Mouse (Mus musculus) liver, embryonic 12.5 days (tissue): ENCODE measurements around the gene Vsnl1. TPM values are rescaled to one million over a fixed set of nuclear protein-coding genes. Genes with fewer than 3 reads are reported as not detected.

Experiments used
- ATAC-seq: fragments of 200-750 bp; cut with Nextera tagmentation; 2 replicates; pipeline ENCODE4 v1.8.0; 2017; ENCODE audit warnings: moderate number of reproducible peaks, mild to moderate bottlenecking, moderate library complexity
- H3K27ac ChIP-seq: fragments of 300-500 bp; sonication (generic); 2 replicates; pipeline ENCODE4 v1.5.1; 2016; ENCODE audit warnings: mild to moderate bottlenecking
- H3K27me3 ChIP-seq: fragments of 300-500 bp; sonication (generic); replicated peaks from 2 replicates; pipeline ENCODE4 v1.6.1; 2016; ENCODE audit warnings: mild to moderate bottlenecking, moderate library complexity
- H3K36me3 ChIP-seq: fragments of 300-500 bp; sonication (generic); 2 replicates; pipeline ENCODE4 v1.6.1; 2016; ENCODE audit warnings: mild to moderate bottlenecking, moderate library complexity
- H3K4me1 ChIP-seq: fragments of 300-500 bp; sonication (generic); 2 replicates; pipeline ENCODE4 v1.6.1; 2016
- H3K4me2 ChIP-seq: fragments of 300-500 bp; sonication (generic); 2 replicates; pipeline ENCODE4 v1.6.1; 2016; ENCODE audit warnings: mild to moderate bottlenecking, moderate library complexity
- H3K4me3 ChIP-seq: fragments of 300-500 bp; sonication (generic); 2 replicates; pipeline ENCODE4 v1.5.1; 2016; ENCODE audit warnings: mild to moderate bottlenecking, moderate library complexity
- H3K9ac ChIP-seq: fragments of 300-500 bp; sonication (generic); 2 replicates; pipeline ENCODE4 v1.6.1; 2016; ENCODE audit warnings: mild to moderate bottlenecking, moderate library complexity
- H3K9me3 ChIP-seq: fragments of 300-500 bp; sonication (generic); replicated peaks from 2 replicates; pipeline ENCODE4 v1.6.1; 2016; ENCODE audit warnings: mild to moderate bottlenecking, moderate library complexity
- WGBS: fragments of 180-500 bp; shearing (Covaris S2); methylation state at CpG from one replicate; pipeline ENCODE4 v1.1.7; 2016; ENCODE audit not compliant: insufficient replicate concordance; 5-methylcytosine and 5-hydroxymethylcytosine counted together
- polyA plus RNA-seq: library from polyadenylated mRNA; unstranded; fragments of >200 nt; fragmentation: Nextera tagmentation; extraction: Ambion mirVana; gene quantifications from 2 replicates; pipeline ENCODE4 v1.2.1, GENCODE M21; 2016

Vsnl1 gene
- polyA plus RNA-seq, 1 experiment from 2014 or later: 0.14 TPM

DNA sequence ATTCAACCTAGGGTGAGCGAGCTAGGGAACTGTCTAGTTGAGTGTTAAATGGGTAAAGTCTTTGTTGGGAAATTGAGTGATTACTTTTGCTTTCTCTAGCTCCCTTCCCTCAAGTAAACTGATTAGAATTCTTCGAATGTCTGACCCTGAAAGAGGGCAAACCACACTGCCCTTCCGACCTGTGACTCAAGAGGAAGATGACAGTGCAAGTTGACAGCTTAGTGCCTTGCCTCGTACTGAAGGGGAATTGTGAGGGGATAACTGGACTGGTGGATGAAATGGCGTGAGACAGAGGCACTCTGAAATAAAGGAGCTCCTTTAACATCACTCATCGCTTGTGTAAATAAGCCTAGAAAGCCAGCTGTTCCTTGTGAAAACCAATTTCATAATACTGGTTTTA, 118.7 kb downstream of the Vsnl1 start:
- Histone ChIP-seq H3K27ac (no peak overlapping the region), H3K9ac (no peak overlapping the region), H3K9me3 (no peaks in the 10 kb centered on the region), H3K36me3 (peaks cover 51% of the 10 kb centered on the region), H3K4me1 (no peaks in the 10 kb centered on the region), H3K27me3 (no peaks in the 10 kb centered on the region), H3K4me3 (no peak overlapping the region), H3K4me2 (no peak overlapping the region)
- ATAC-seq: no peak
- 56% methylated on average over 6 of the region's 6 CpGs for WGBS

- WGBS: 64% methylated on average over 1 of the region's 1 CpGs
Observed at GRCm38 (mm10) chr12:11313840-11314239, 122.6 kb downstream of the Vsnl1 start.

GRCm38 (mm10) chr12:11311106-11311505, 125.3 kb downstream of the Vsnl1 start:
- H3K36me3 ChIP-seq: peaks cover 73% of the 10 kb centered on the region
- no peak for ATAC-seq
- H3K27me3 ChIP-seq: no peaks in the 10 kb centered on the region
- WGBS: 90% methylated on average over 2 of the region's 2 CpGs
- H3K9ac ChIP-seq: no peak overlapping the region
- no peaks in the 10 kb centered on the region for H3K9me3 ChIP-seq
- no peak overlapping the region for H3K4me2 ChIP-seq
- H3K4me1 ChIP-seq: no peaks in the 10 kb centered on the region
- no peak overlapping the region for H3K27ac ChIP-seq
- no peak overlapping the region for H3K4me3 ChIP-seq

More at GRCm38 (mm10) chr12:11313840-11314239, 122.6 kb downstream of the Vsnl1 start:
- H3K4me3 ChIP-seq: no peak overlapping the region
- H3K4me1 ChIP-seq: no peaks in the 10 kb centered on the region
- no peak overlapping the region for H3K27ac ChIP-seq
- no peak overlapping the region for H3K9ac ChIP-seq
- H3K36me3 ChIP-seq: peaks cover 69% of the 10 kb centered on the region
- no peak overlapping the region for H3K4me2 ChIP-seq
- ATAC-seq: no peak
- H3K27me3 ChIP-seq: no peaks in the 10 kb centered on the region
- no peaks in the 10 kb centered on the region for H3K9me3 ChIP-seq

DNA sequence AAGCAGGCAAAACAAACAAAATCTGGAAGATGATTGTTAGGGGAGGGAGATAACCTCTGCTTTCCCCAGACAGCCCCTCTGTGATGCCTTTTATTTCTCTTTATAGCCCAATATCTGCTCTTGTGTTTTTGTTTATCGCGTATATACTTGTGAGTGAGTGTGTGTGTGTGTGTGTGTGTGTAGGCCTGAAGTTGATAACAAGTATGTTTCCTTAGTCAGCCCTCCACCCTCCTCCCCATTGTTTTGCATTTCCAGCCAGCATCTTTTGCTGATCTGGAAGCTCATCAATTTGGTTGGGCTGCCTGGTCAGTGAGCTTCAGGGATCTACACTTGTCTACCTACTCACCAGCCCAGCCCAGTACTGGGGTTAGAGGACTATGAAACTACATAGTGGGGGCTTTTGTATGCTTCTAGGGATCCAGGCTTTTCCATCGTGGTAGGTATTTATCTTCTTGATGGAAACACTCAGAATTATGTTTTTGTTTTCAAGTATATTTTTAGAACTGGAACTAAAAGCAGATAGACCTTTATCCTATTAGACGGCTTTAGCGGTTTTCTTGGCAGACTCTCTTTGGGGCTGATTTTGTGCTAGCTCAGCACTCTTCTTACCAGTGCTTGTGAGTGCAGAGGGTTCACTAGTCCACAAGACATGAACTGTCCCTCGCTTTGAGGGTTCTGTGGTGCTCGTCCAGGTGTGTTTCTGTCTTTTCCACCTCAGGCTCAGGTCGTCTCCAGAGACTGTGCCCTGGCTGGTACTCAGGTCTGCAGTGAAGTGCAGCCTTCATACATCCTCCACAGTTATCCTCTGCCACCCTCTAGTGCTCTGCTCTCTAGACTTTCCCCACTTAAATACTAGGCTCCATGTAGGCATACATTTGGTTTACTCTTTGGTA, 129.4 kb downstream of the Vsnl1 start:
- Histone ChIP-seq H3K27me3 (no peaks in the 10 kb centered on the region), H3K27ac (no peak overlapping the region), H3K4me2 (no peak overlapping the region), H3K4me3 (no peak overlapping the region), H3K4me1 (no peaks in the 10 kb centered on the region), H3K36me3 (peaks cover 78% of the 10 kb centered on the region), H3K9me3 (no peaks in the 10 kb centered on the region), H3K9ac (no peak overlapping the region)
- WGBS: 82% methylated on average over 8 of the region's 8 CpGs
- ATAC-seq: no peak

GRCm38 (mm10) chr12:11300858-11301257, 135.6 kb downstream of the Vsnl1 start:
- ATAC-seq: no peak
- H3K9me3 ChIP-seq: no peaks in the 10 kb centered on the region
- H3K36me3 ChIP-seq: peaks cover 80% of the 10 kb centered on the region
- H3K27ac ChIP-seq: no peak overlapping the region
- H3K9ac ChIP-seq: no peak overlapping the region
- H3K4me1 ChIP-seq: no peaks in the 10 kb centered on the region
- WGBS: 80% methylated on average over 1 of the region's 1 CpGs
- H3K4me3 ChIP-seq: no peak overlapping the region
- no peaks in the 10 kb centered on the region for H3K27me3 ChIP-seq
- no peak overlapping the region for H3K4me2 ChIP-seq

DNA sequence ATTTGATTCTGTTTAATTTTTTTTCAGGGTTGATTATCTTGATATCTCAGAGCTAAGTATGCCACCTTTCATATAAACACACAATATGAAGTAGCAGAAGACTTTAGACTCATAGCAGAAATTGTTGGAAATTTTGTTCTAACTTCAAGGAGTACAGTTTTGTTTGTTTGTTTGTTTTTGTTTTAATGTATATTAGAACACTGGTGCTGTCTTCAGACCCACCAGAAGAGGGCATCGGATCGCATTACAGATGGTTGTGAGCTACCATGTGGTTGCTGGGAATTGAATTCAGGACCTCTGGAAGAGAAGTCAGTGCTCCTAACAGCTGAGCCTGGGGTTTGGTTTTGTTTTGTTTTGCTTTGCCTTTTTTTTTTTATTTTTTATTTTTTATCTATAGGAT, 150.0 kb downstream of the Vsnl1 start:
- peaks cover 84% of the 10 kb centered on the region for H3K36me3 ChIP-seq
- no peak for ATAC-seq
- no peaks in the 10 kb centered on the region for H3K27me3 ChIP-seq
- H3K4me1 ChIP-seq: no peaks in the 10 kb centered on the region
- no peak overlapping the region for H3K4me3 ChIP-seq
- H3K9ac ChIP-seq: no peak overlapping the region
- 84% methylated on average over 2 of the region's 2 CpGs for WGBS
- H3K27ac ChIP-seq: no peak overlapping the region
- H3K4me2 ChIP-seq: no peak overlapping the region
- H3K9me3 ChIP-seq: no peaks in the 10 kb centered on the region

DNA sequence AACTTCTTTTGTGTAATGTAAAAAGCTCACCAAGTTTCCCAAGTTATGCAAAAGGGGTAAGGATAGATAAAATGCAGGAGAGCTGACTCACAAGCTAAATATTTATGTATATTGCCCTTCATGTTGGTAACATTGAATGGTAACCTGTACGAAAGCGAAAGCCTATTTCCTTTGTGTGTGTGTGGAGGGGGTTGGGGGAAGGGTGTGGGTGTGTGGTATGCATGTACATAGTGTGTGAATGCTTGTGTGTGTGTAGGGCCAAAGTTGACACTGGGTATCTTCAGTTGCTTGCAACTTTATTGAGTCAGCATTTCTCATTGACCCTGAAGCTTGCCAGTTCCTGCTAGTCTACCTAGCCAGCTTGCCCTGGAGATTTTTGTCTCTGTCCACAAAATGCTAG, 154.8 kb downstream of the Vsnl1 start:
- Histone ChIP-seq H3K9ac (no peak overlapping the region), H3K4me2 (no peak overlapping the region), H3K36me3 (peaks cover 80% of the 10 kb centered on the region), H3K4me1 (no peaks in the 10 kb centered on the region), H3K9me3 (no peaks in the 10 kb centered on the region), H3K27ac (no peak overlapping the region), H3K4me3 (no peak overlapping the region), H3K27me3 (no peaks in the 10 kb centered on the region)
- no peak for ATAC-seq
- WGBS: 95% methylated on average over 2 of the region's 2 CpGs

- no peak overlapping the region for H3K4me3 ChIP-seq
- peaks cover 73% of the 10 kb centered on the region for H3K36me3 ChIP-seq
- no peak overlapping the region for H3K4me2 ChIP-seq
- H3K27me3 ChIP-seq: no peaks in the 10 kb centered on the region
- no peak overlapping the region for H3K9ac ChIP-seq
- no peak for ATAC-seq
- WGBS: 78% methylated on average over 3 of the region's 3 CpGs
- H3K4me1 ChIP-seq: no peaks in the 10 kb centered on the region
- H3K9me3 ChIP-seq: no peaks in the 10 kb centered on the region
- no peak overlapping the region for H3K27ac ChIP-seq
Observed at GRCm38 (mm10) chr12:11279886-11280285, 156.5 kb downstream of the Vsnl1 start.

- H3K27ac ChIP-seq: no peak overlapping the region
- no peak overlapping the region for H3K4me2 ChIP-seq
- no peak overlapping the region for H3K9ac ChIP-seq
- WGBS: 84% methylated on average over 6 of the region's 6 CpGs
- no peaks in the 10 kb centered on the region for H3K4me1 ChIP-seq
- H3K27me3 ChIP-seq: no peaks in the 10 kb centered on the region
- H3K36me3 ChIP-seq: peaks cover 79% of the 10 kb centered on the region
- H3K9me3 ChIP-seq: no peaks in the 10 kb centered on the region
- no peak overlapping the region for H3K4me3 ChIP-seq
- no peak for ATAC-seq
Observed at GRCm38 (mm10) chr12:11277207-11277606, 159.2 kb downstream of the Vsnl1 start.

GRCm38 (mm10) chr12:11276632-11277031, 159.8 kb downstream of the Vsnl1 start:
- H3K4me1 ChIP-seq: no peaks in the 10 kb centered on the region
- no peak overlapping the region for H3K4me3 ChIP-seq
- H3K36me3 ChIP-seq: peaks cover 78% of the 10 kb centered on the region
- ATAC-seq: no peak
- WGBS: 90% methylated on average over 2 of the region's 2 CpGs
- no peaks in the 10 kb centered on the region for H3K9me3 ChIP-seq
- H3K4me2 ChIP-seq: no peak overlapping the region
- H3K9ac ChIP-seq: no peak overlapping the region
- no peaks in the 10 kb centered on the region for H3K27me3 ChIP-seq
- H3K27ac ChIP-seq: no peak overlapping the region
